Mouse (Mus musculus) neural tube, embryonic 15.5 days (tissue): Measurements from ENCODE around the gene Med25. TPM values are rescaled to one million over a fixed set of nuclear protein-coding genes. Genes with fewer than 3 reads are reported as not detected.

Source experiments
- microRNA counts: library from miRNA; unstranded; fragments of <30 nt; microRNA quantifications from one replicate; lab custom pipeline; 2016
- microRNA-seq: library from miRNA; unstranded; fragments of <30 nt; microRNA quantifications from one replicate; pipeline ENCODE4, GENCODE M21; 2017
- polyA plus RNA-seq: library from polyadenylated mRNA; unstranded; fragments of >200 nt; fragmentation: Nextera tagmentation; extraction: Ambion mirVana; gene quantifications from 2 replicates; pipeline ENCODE4 v1.2.1, GENCODE M21; 2015

Gene Med25
- polyA plus RNA-seq, 1 experiment from 2014 or later, result 141 TPM

MicroRNAs encoded within 50 kb of the gene (microRNA counts, 519-probe panel; counts per million panel counts)
- not detected for microRNA mmu-miR-707 (lab: Ali Mortazavi, UCI)

Small RNA genes within 50 kb of the gene (microRNA-seq; reads per million reads assigned to microRNA genes)
- gene Mir707, result not detected

Other genes starting within 250 kb of the Med25 start
- gene Myh14, start 221.9 kb downstream of the Med25 start, polyA plus RNA-seq, result 4.8 and 6.0 TPM in 2 replicates
- not detected in 2 replicates for gene Izumo2, start 184.0 kb downstream of the Med25 start, polyA plus RNA-seq
- gene Vrk3, start 144.3 kb downstream of the Med25 start, polyA plus RNA-seq, result 28.9 and 29.7 TPM in 2 replicates
- gene Zfp473, start 141.7 kb downstream of the Med25 start, polyA plus RNA-seq, result 1.1 and 1.4 TPM in 2 replicates
- 40.7 and 58.0 TPM in 2 replicates for gene Nup62, start 76.6 kb downstream of the Med25 start, polyA plus RNA-seq
- 0.78 and 4.7 TPM in 2 replicates for gene Il4i1, start 76.3 kb downstream of the Med25 start, polyA plus RNA-seq
- gene Atf5, start 76.1 kb downstream of the Med25 start, polyA plus RNA-seq, result 3.6 and 4.1 TPM in 2 replicates
- gene Akt1s1, start 43.7 kb downstream of the Med25 start, polyA plus RNA-seq, result 89.9 and 92.0 TPM in 2 replicates
- 105 and 110 TPM in 2 replicates for gene Tbc1d17, start 43.6 kb downstream of the Med25 start, polyA plus RNA-seq
- gene Pnkp, start 35.6 kb downstream of the Med25 start, polyA plus RNA-seq, result 29.2 and 29.6 TPM in 2 replicates
- 433 and 459 TPM in 2 replicates for gene Ptov1, start 22.9 kb downstream of the Med25 start, polyA plus RNA-seq
- 15.1 and 15.8 TPM in 2 replicates for gene Fuz, start 3.4 kb upstream of the Med25 start, polyA plus RNA-seq
- 122 and 126 TPM in 2 replicates for gene Ap2a1, start 36.8 kb upstream of the Med25 start, polyA plus RNA-seq
- 0.14 and 0.24 TPM in 2 replicates for gene Tsks, start 50.5 kb upstream of the Med25 start, polyA plus RNA-seq
- 55.5 and 59.0 TPM in 2 replicates for gene Cpt1c, start 82.1 kb upstream of the Med25 start, polyA plus RNA-seq
- gene Prmt1, start 93.9 kb upstream of the Med25 start, polyA plus RNA-seq, result 605 and 615 TPM in 2 replicates
- gene Irf3, start 104.9 kb upstream of the Med25 start, polyA plus RNA-seq, result 56.8 and 70.2 TPM in 2 replicates
- gene Bcl2l12, start 106.0 kb upstream of the Med25 start, polyA plus RNA-seq, result 9.8 and 19.8 TPM in 2 replicates
- 43.3 and 46.1 TPM in 2 replicates for gene Scaf1, start 123.7 kb upstream of the Med25 start, polyA plus RNA-seq
- 14.2 and 24.2 TPM in 2 replicates for gene Rras, start 125.2 kb upstream of the Med25 start, polyA plus RNA-seq
- 11.4 and 12.3 TPM in 2 replicates for gene Prr12, start 160.2 kb upstream of the Med25 start, polyA plus RNA-seq
- gene Nosip, start 169.7 kb upstream of the Med25 start, polyA plus RNA-seq, result 65.8 and 66.5 TPM in 2 replicates
- gene Prrg2, start 170.0 kb upstream of the Med25 start, polyA plus RNA-seq, result 16.5 and 18.1 TPM in 2 replicates
- gene Rcn3, start 199.5 kb upstream of the Med25 start, polyA plus RNA-seq, result 112 and 118 TPM in 2 replicates
- gene Fcgrt, start 211.1 kb upstream of the Med25 start, polyA plus RNA-seq, result 33.8 and 42.7 TPM in 2 replicates
- gene Rps11, start 231.7 kb upstream of the Med25 start, polyA plus RNA-seq, result 759 and 947 TPM in 2 replicates
- 649 and 787 TPM in 2 replicates for gene Rpl13a, start 236.0 kb upstream of the Med25 start, polyA plus RNA-seq
- gene Gm45713, start 243.5 kb upstream of the Med25 start, polyA plus RNA-seq, result 0.12 and 0.24 TPM in 2 replicates
- gene Flt3l, start 243.7 kb upstream of the Med25 start, polyA plus RNA-seq, result 1.8 and 3.8 TPM in 2 replicates